13 mouse cellular contexts compared by ENCODE assay signal in the genomic region with DNA sequence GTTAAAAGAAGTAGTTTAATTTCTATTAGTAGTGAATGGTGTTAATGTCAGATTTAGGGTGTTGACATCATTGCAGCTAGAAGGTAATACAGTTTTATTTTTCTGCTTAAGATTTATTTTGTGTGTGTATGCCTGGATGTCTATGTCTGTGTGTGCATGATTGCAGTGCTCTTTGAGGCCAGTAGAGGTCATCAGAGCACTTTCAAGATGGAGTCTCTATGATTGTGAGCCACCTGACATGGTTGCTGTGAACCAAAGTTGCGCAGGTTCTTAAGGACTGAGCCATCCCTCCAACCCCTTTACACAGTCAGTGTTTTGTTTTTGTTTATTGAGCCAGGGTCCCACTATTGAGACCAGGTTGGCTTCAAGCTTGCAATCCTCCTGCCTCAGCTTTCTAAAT. TPM values are rescaled to one million over a fixed set of nuclear protein-coding genes. Genes with fewer than 3 reads are reported as not detected.
DNase-seq lines count a peak whose midpoint lies in the region; ATAC-seq and TF ChIP-seq lines count a peak whose summit lies in the region.
"Had no signal": no experiment of that assay in that cellular context is flagged by ENCODE, and none has a peak within 500 bp of the region (broad histone marks: within the 10 kb centered on the region; RNA-seq: fewer than 3 reads in every experiment).

No protein-coding gene starts in this region.

- no peak overlapping the region for H3K9ac ChIP-seq in lung, embryonic 14.5 days
- H3K9ac ChIP-seq: embryonic facial prominence, embryonic 13.5 days; heart, embryonic 15.5 days had no signal

- no peak overlapping the region for H3K4me3 ChIP-seq in cerebellum, adult 2 months (replicated peaks; ENCODE audit: insufficient read depth, low read depth, low read length)
- no peak overlapping the region for H3K4me3 ChIP-seq in lung, embryonic 14.5 days (ENCODE audit: low read depth, low read length)
- H3K4me3 ChIP-seq in lung, adult 2 months (replicated peaks; ENCODE audit: extremely low read depth, low read depth, low read length), result no peak overlapping the region
- H3K4me3 ChIP-seq: embryonic facial prominence, embryonic 13.5 days; heart, embryonic 15.5 days had no signal

- TF ChIP-seq CTCF in cerebellum, adult 2 months (IDR thresholded peaks at IDR 0.05; ENCODE audit: borderline replicate concordance, insufficient read depth, low read depth, low read length), result 0 out of 2 replicates have a peak, but pooled peaks have one; percentile 29
- TF ChIP-seq CTCF in lung, embryonic 14.5 days (IDR thresholded peaks at IDR 0.05; ENCODE audit: low read depth), result peak; percentile 45
- no peak for TF ChIP-seq CTCF in lung, adult 2 months (IDR thresholded peaks at IDR 0.05; ENCODE audit: insufficient read depth, low read length)

- TF ChIP-seq POLR2A in cerebellum, adult 2 months (IDR thresholded peaks at IDR 0.05; ENCODE audit: borderline replicate concordance, insufficient read depth, low read length), result no peak
- TF ChIP-seq POLR2A in lung, adult 2 months (IDR thresholded peaks at IDR 0.05; ENCODE audit: borderline replicate concordance, extremely low read depth, low read depth, low read length), result no peak

- H3K36me3 ChIP-seq in lung, embryonic 14.5 days (ENCODE audit: insufficient read depth), result peaks cover 11% of the 10 kb centered on the region; the same call in 1 of the 2 replicates
- H3K36me3 ChIP-seq: heart, embryonic 15.5 days had no signal

- H3K27me3 ChIP-seq in cerebellum, adult 2 months (ENCODE audit: control insufficient read depth, insufficient read depth, low read length), result no peaks in the 10 kb centered on the region
- no peaks in the 10 kb centered on the region for H3K27me3 ChIP-seq in lung, embryonic 14.5 days (ENCODE audit: insufficient read depth, low read length)
- H3K27me3 ChIP-seq: embryonic facial prominence, embryonic 13.5 days had no signal

- H3K9me3 ChIP-seq in lung, embryonic 14.5 days (ENCODE audit: low read depth, low read length), result no peaks in the 10 kb centered on the region
- H3K9me3 ChIP-seq: embryonic facial prominence, embryonic 13.5 days; heart, embryonic 15.5 days had no signal

- no peak for ATAC-seq in lung, embryonic 14.5 days (ENCODE audit: insufficient read depth)
- ATAC-seq in frontal cortex, adult (ENCODE audit: low TSS enrichment), result no peak

- DNase-seq in cerebellum, adult 2 months, result no peak
- no peak for DNase-seq in cerebellum, adult 18-20 months
- no peak for DNase-seq in lung, embryonic 14.5 days
- DNase-seq in lung, adult 2 months, result no peak
- peak; percentile 83 for DNase-seq in R1 (ENCODE audit: low read depth, low spot score)
- DNase-seq in naive thymus-derived CD4-positive, alpha-beta T cell, adult 2 months (ENCODE audit: low read depth), result peak; percentile 29
- DNase-seq in layer of hippocampus, adult 9-10 months (ENCODE audit: low spot score), result no peak
- DNase-seq: adrenal gland, postnatal 25 days; kidney, adult 8-10 months; left cerebral cortex, postnatal 4 days had no signal

- no peak overlapping the region for H3K4me2 ChIP-seq in lung, embryonic 14.5 days
- H3K4me2 ChIP-seq: embryonic facial prominence, embryonic 13.5 days; heart, embryonic 15.5 days had no signal

- WGBS in cerebellum, adult 2 months, result 100% methylated on average over 1 of the region's 1 CpGs
- WGBS in lung, embryonic 14.5 days, result 89% methylated on average over 1 of the region's 1 CpGs
- WGBS in lung, adult 2 months, result 97% methylated on average over 1 of the region's 1 CpGs

- H3K27ac ChIP-seq in cerebellum, adult 2 months (ENCODE audit: insufficient read depth, low read length), result no peak overlapping the region
- no peak overlapping the region for H3K27ac ChIP-seq in lung, embryonic 14.5 days (ENCODE audit: low read depth)
- H3K27ac ChIP-seq: embryonic facial prominence, embryonic 13.5 days; heart, embryonic 15.5 days had no signal

- peaks cover 10% of the 10 kb centered on the region for H3K4me1 ChIP-seq in cerebellum, adult 2 months (ENCODE audit: control insufficient read depth, insufficient read depth, low read length)
- H3K4me1 ChIP-seq in lung, embryonic 14.5 days (ENCODE audit: insufficient read depth), result no peaks in the 10 kb centered on the region
- H3K4me1 ChIP-seq in lung, adult 2 months (ENCODE audit: control insufficient read depth, insufficient read depth, low read length), result peaks cover 3% of the 10 kb centered on the region; the same call in 1 of the 2 replicates
- H3K4me1 ChIP-seq: embryonic facial prominence, embryonic 13.5 days; heart, embryonic 15.5 days had no signal

RNA-seq across cellular contexts. Expression of a gene that starts 7.5 kb away (rescaled TPM):
- 36.3 and 41.6 TPM in 2 replicates for polyA plus RNA-seq in cerebellum, adult 2 months (2012; rRNA removed)
- 76.1 and 77.3 TPM in 2 replicates for polyA plus RNA-seq in lung, embryonic 14.5 days (2014; fragmentation: Nextera tagmentation; extraction: Ambion mirVana)
- 24.4 and 24.5 TPM in 2 replicates for polyA plus RNA-seq in lung, adult 2 months (2012; rRNA removed)

RNA-seq across cellular contexts. Expression of a gene that starts 36.5 kb away (rescaled TPM):
- polyA plus RNA-seq in cerebellum, adult 2 months (2012; rRNA removed), result 34.9 and 38.9 TPM in 2 replicates
- polyA plus RNA-seq in lung, embryonic 14.5 days (2014; fragmentation: Nextera tagmentation; extraction: Ambion mirVana), result 27.5 and 28.3 TPM in 2 replicates
- polyA plus RNA-seq in lung, adult 2 months (2012; rRNA removed), result 9.4 and 12.9 TPM in 2 replicates

RNA-seq across cellular contexts. Expression of a gene that starts 36.5 kb away (rescaled TPM):
- polyA plus RNA-seq in cerebellum, adult 2 months (2012; rRNA removed), result 27.0 and 28.7 TPM in 2 replicates
- 23.1 and 24.3 TPM in 2 replicates for polyA plus RNA-seq in lung, embryonic 14.5 days (2014; fragmentation: Nextera tagmentation; extraction: Ambion mirVana)
- 22.1 and 27.3 TPM in 2 replicates for polyA plus RNA-seq in lung, adult 2 months (2012; rRNA removed)

Comparison
In these comparisons a context has a peak if more than half of its experiments do, and no peak if none do; other contexts are left out.
1. DNase-seq: peak in R1 (single experiment) and naive thymus-derived CD4-positive, alpha-beta T cell, adult 2 months (single experiment); none in cerebellum, adult 2 months (0 of 2), cerebellum, adult 18-20 months (0 of 2), lung, embryonic 14.5 days (single experiment), lung, adult 2 months (single experiment) and layer of hippocampus, adult 9-10 months (single experiment).